Mouse (Mus musculus) left cerebral cortex, postnatal 10 days (tissue): ENCODE data around the gene Nanog. TPM values are rescaled to one million over a fixed set of nuclear protein-coding genes. Genes with fewer than 3 reads are reported as not detected.
A peak's percentile ranks its signal among the peaks of the same experiment; 100 is the strongest.
"Not testable (repeated sequence)": the region's sequence is repeated elsewhere in the genome, so short reads cannot be mapped to it uniquely, and the experiment has no call there.

Experiments used
- DNase-seq, 2 experiments: peaks; one replicate each; pipeline ENCODE4 v3.0.0; 2021 to 2022; ENCODE audit warnings: low spot score in 2 of 2, mixed read lengths in 1 of 2; ENCODE audit errors: extremely low spot score in 1 of 2
- intact Hi-C: fragments of 180-260 bp; cut with DNase I; formaldehyde crosslinking; loops from one replicate; pipeline ENCODE4 v1.15.1; 2025
- total RNA-seq, 2 experiments: library from RNA; stranded (reverse); gene quantifications; 2 replicates each; pipeline ENCODE4 v1.2.3; 2021

Nanog gene
- total RNA-seq, 2 experiments from 2014 or later = not detected

GRCm38 (mm10) chr6:122699628-122700027 lies 7.7 kb upstream of the Nanog start:
- DNase-seq, intact Hi-C loops: not testable (repeated sequence)

DNA sequence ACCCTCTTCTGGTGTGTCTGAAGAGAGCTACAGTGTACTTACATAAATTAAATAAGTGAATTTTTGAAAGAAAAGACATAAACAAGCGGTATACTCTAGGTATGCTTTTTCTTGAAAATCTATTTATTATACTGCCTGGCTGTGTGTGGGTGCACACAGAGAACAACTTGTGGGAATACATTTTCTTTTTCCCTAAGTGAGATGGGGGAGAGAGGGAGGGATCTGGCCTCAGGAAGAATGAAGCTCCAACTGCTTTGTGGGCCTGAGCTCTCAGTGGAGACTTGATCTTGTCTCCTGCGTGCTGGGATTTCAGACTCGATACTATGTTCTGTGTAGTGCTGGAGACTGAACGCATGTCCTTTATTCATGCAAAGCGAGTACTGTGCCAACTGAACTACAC lies 5.5 kb upstream of the Nanog start:
- intact Hi-C loops = no loop called here
- DNase-seq = no peak

DNA sequence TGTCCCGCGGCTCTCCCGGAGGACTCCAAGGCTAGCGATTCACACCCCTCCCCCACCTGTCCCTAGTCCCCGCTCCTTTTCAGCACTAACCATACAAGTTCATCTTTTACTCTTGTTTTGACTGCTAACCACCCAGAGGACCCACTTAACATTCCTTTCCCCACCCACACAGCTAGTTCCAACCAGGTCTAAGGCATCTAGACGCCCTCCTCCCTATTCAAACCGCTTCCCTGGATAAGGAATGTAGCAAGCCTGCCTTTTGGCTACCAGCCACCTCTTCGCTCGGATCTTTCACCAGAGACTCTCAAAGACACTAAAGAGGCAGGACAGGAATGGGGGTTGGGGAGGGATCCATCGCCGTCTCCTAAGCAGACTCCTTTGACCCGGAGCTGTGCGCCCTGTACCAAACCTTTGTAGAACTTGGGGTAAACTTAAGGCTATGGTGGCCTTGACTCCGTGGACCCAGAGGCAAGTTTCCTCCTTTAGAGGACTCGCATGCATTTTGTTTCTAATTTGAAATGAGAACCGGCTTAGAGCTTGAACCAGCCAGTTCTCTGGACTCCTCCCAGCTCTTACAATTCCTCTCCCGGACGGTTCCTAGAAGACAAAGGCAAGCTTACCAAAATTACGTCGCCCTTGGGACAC lies 4.7 kb upstream of the Nanog start:
- intact Hi-C loops = no loop called here
- DNase-seq = peak; percentile 13 to 62

GRCm38 (mm10) chr6:122703251-122703650 lies 4.0 kb upstream of the Nanog start:
- intact Hi-C loops = no loop called here
- no peak for DNase-seq

DNA sequence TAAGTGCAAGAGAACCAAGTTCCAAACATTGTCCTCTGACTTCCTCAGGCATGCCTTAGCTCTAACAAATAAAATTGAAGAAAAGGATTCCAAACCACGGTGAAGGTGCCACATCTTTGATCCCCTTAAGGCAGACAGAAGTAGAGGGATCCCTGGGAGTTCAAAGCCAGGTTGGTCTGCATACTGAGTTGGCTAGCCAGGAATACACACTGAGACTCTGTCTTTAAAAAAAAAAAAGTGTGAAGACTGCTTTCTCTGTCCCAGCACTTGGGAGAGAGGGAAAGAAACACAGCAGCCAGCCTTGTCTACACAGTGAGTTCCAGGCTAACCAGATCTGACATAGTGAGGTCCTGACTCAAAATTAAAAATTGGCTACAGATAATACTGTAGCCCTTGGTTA lies 3.6 kb upstream of the Nanog start:
- no peak for DNase-seq
- intact Hi-C loops = no loop called here

GRCm38 (mm10) chr6:122706337-122706840 lies 900 bp upstream of the Nanog start:
- intact Hi-C loops = no loop called here
- no peak for DNase-seq

GRCm38 (mm10) chr6:122708826-122709225 lies 1.5 kb downstream of the Nanog start:
- no peak for DNase-seq
- intact Hi-C loops = no loop called here

DNA sequence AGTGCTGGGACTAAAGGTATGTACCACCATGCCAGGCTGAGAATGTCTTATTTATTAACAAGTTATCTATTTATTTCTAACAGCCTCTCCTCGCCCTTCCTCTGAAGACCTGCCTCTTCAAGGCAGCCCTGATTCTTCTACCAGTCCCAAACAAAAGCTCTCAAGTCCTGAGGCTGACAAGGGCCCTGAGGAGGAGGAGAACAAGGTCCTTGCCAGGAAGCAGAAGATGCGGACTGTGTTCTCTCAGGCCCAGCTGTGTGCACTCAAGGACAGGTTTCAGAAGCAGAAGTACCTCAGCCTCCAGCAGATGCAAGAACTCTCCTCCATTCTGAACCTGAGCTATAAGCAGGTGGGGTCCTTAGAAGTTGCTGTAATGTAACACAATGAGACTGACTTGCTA lies 4.2 kb downstream of the Nanog start:
- intact Hi-C loops = no loop called here
- DNase-seq = no peak

- intact Hi-C loops, DNase-seq: not testable (repeated sequence)
These were observed 5.8 kb downstream of the Nanog start for GRCm38 (mm10) chr6:122713116-122713515.

- intact Hi-C loops = loop anchor here (5.0 kb wide), 1 partner anchor 48 kb away; no protein-coding TSS in a partner anchor
- DNase-seq = no peak
These were observed 7.5 kb downstream of the Nanog start for GRCm38 (mm10) chr6:122714707-122715365.

DNA sequence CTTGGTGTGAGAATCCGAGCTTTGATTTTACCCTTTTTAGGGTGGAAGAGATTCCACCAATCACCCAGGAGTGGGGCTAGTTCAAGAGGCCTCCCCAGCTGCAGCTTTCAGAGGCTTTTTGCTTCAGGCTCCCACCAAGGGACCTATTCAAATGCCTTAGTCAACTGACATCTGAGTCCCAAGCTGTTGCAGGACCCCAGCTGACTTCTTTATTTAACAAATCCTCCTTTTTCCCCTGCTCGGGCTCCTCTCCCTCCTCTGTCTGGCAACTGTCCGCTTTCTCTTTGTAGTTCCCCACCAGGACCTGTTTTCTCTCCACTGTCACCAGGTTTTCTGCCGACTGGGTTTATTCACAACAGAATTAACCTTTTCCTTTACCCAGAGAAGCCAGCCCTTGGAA lies 8.6 kb downstream of the Nanog start:
- no peak for DNase-seq
- intact Hi-C loops = loop anchor here (5.0 kb wide), 1 partner anchor 49 kb away; no protein-coding TSS in a partner anchor

DNA sequence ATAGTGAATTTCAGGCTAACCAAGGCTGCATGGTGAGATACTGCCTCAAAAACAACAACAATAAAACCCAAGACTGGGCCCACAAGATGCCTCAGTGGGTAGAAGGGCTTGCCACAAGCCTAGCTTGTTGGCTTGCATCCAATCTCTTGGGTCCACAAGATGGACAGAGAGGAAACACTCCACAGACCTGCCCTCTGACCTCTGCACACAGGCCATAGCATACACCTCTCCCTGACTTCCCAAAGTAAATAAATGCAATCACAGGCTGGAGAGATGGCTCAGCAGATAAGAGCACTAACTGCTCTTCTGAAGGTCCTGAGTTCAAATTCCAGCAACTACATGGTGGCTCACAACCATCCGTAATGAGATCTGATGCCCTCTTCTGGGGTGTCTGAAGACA lies 10.9 kb downstream of the Nanog start:
- intact Hi-C loops = loop anchor here (5.0 kb wide), 1 partner anchor 51 kb away; no protein-coding TSS in a partner anchor
- DNase-seq = not testable (repeated sequence)

DNA sequence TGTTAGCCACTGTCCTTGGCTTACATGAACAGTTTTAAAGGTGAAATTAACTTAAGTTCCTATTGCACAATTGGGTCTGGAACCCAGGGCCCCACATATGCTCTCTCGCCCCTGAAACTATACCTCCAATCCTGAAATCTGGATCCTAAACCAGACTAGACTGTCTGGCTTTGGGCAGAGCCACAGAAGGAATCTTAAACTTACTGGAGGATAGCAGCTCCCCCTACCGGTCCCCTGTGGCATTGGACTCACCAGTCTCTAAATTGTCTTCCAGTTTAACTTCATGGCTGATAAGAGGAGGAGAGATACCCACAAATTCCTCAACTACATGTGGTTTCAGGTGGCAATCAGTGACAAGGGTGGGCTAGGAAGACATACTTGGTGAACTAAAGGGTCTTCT lies 12.7 kb downstream of the Nanog start:
- peak; percentile 43 to 60 for DNase-seq
- intact Hi-C loops = loop anchor here (5.0 kb wide), 1 partner anchor 53 kb away; no protein-coding TSS in a partner anchor

DNA sequence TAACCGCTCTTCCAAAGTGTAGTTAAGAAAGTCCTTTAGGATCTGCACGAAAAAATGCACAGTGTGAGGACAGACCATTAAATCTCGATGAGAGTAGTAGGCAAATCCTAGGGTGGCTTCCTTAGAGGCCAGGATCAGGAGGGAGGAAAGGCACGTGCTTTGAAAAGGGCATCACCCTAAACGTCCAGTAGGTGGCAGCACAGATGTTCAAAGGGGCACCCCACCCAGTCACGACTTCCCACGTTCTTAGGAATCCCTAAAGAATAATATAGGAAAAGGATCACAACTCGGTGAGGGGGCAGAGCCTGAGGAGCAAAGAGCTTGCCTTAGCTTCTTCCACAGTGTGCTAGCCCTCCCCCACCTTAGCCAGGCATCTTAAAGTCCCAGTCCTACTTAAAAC lies 32.7 kb downstream of the Nanog start:
- DNase-seq = peak; percentile 59 to 81
- intact Hi-C loops = loop anchor here (2.0 to 5.0 kb wide), 3 partner anchors 25 to 62 kb away; partner anchors contain the start of gene Slc2a3

- peak in 1 of 2 experiments; percentile 30 for DNase-seq
These were observed 34.4 kb downstream of the Nanog start for GRCm38 (mm10) chr6:122741460-122742227.

DNA sequence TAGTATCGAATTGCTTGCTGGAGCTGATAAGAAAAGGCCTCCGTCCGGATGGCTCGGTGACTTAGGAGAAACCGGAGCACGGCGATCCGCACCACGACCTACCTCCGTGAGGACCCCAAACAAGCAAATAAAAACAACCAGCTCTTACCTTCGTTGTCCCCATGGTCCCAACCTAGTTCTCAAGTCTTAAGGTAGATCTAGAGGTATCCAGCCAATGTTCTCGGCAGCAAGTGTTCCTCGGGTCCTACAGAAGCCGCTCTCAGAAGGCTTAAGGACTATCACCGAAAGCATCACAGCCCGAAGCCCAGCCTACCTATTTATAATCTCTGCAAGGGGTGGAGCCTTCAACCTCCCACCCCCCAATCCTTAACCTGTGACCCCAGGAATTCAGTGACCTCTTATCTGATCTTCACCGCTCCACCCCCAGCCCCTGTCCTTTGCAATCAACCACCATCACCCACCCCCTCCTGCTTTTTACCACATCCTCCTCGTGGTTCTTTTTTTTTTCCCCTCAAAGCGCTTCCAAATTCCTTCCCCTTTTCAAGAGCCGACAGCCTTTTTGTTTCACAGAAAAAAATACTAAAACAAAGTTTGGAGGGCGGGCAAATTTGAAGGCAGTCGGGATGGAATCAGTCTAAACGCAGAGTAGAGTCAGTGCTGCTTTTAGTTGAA lies 35.1 kb downstream of the Nanog start:
- intact Hi-C loops = loop anchor here (5.0 kb wide), 2 partner anchors 40 to 60 kb away; partner anchors contain the start of gene Slc2a3
- DNase-seq = peak; percentile 31 to 44

More at GRCm38 (mm10) chr6:122741460-122742227, 34.4 kb downstream of the Nanog start:
- intact Hi-C loops = loop anchor here (2.0 to 5.0 kb wide), 3 partner anchors 23 to 61 kb away; partner anchors contain the start of gene Slc2a3

DNA sequence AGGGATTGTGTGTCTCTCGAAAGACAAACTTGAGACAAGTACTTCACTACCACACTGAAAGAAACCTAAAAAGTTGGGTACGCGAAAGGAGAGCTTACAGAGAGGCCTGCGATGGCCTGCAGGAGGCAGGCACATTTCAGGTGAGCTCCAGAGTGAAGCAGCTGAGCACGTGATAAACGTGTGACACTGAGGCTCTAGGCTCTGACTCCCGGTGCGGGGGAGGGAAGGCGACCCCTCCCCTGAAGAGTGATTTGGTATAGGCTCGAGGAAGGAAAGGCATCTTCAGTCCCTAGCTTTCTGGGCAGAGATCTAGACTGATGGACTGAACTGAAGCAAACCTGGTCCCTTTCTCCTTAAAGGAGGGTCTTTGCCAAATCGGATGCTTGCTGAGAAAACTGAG lies 36.1 kb downstream of the Nanog start:
- intact Hi-C loops = loop anchor here (5.0 kb wide), 2 partner anchors 39 to 59 kb away; partner anchors contain the start of gene Slc2a3
- peak in 1 of 2 experiments; percentile 41 for DNase-seq

DNA sequence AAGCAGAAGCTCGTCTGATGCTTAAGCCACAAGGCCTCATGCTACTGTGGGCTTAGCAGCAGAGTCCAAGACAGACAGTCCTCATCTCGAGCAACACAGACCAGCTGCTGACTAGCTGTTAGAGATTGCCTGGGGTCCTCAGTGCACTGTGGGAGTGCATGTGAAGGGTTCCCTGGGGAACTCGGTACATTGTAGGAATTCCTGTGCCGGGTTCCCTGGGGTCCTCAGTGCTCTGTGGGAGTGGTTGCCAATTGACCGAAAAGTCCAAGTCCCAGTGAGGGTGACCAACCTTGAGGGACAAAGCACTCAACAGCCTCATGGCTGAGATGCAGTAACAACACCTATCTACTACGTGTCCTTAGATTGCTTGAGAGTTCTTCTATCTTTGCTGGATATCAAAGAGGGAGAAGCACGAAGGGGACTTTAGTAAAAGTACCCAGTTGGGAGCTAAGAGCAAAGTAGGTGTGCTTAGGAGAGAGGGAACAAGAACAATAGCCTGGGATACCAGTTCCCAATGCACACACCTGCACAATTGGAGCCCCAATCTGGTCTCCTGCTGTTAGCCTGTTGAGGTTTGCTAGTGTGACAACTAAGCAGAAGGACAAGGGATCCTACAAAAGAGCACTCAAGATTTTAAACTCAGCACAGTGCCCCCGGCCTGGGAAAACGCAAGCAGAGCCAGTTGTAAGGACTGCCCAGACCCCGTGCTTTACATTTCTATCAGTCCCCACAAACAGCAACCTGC lies 37.4 kb downstream of the Nanog start:
- no peak for DNase-seq
- intact Hi-C loops = loop anchor here (5.0 kb wide), 2 partner anchors 38 to 58 kb away; partner anchors contain the start of gene Slc2a3
